Mouse (Mus musculus) liver, embryonic 14.5 days (tissue): ENCODE measurements at regions not wholly inside any gene's neighbourhood (a gene's known extent, or its start where the extent isn't known, plus 50 kb on each side); places are given as distances from the start of the nearest gene placed in this dataset.

ENCODE experiments used
- ATAC-seq: fragments of 200-750 bp; cut with Nextera tagmentation; 2 replicates; pipeline ENCODE4 v1.8.0; 2017; ENCODE audit warnings: moderate number of reproducible peaks, mild to moderate bottlenecking, moderate library complexity; ENCODE audit not compliant: insufficient read depth
- DNase-seq, 3 experiments: peaks; one replicate each; pipeline ENCODE4 v3.0.0-alpha.2; 2012 to 2013; ENCODE audit warnings: low read depth in 3 of 3, low spot score in 3 of 3
- H3K27ac ChIP-seq: fragments of 300-500 bp; sonication (generic); 2 replicates; pipeline ENCODE4 v1.5.1; 2014; ENCODE audit warnings: moderate library complexity, mild to moderate bottlenecking, control low read depth, inconsistent platforms
- H3K27me3 ChIP-seq: fragments of 300-500 bp; sonication (generic); 2 replicates; pipeline ENCODE4 v1.6.1; 2014; ENCODE audit warnings: mild to moderate bottlenecking, low read length, moderate library complexity; ENCODE audit not compliant: control insufficient read depth, insufficient read depth
- H3K36me3 ChIP-seq: fragments of 300-500 bp; sonication (generic); replicated peaks from 2 replicates; pipeline ENCODE4 v1.6.1; 2014; ENCODE audit warnings: low read depth; ENCODE audit not compliant: control insufficient read depth, insufficient read depth
- H3K4me1 ChIP-seq, 2 experiments: fragments of 200-500 bp in 1 of 2; fragments of 300-500 bp in 1 of 2; sonication (generic) in 1 of 2; replicated peaks; 2 replicates each; pipeline ENCODE4 v1.6.1; 2012 to 2014; ENCODE audit warnings: antibody characterized with exemption in 1 of 2, inconsistent platforms in 1 of 2, low read length in 1 of 2; ENCODE audit not compliant: control insufficient read depth in 2 of 2, insufficient read depth in 2 of 2
- H3K4me2 ChIP-seq: fragments of 300-500 bp; sonication (generic); 2 replicates; pipeline ENCODE4 v1.6.1; 2014; ENCODE audit warnings: low read depth, mild to moderate bottlenecking, control low read depth, moderate library complexity
- H3K4me3 ChIP-seq, 2 experiments: fragments of 200-500 bp in 1 of 2; fragments of 300-500 bp in 1 of 2; sonication (generic) in 1 of 2; 2 replicates each; pipeline ENCODE4 v1.5.1; 2012 to 2014; ENCODE audit warnings: low read depth in 2 of 2, low read length in 2 of 2, mild to moderate bottlenecking in 2 of 2, control low read depth in 1 of 2, inconsistent platforms in 1 of 2, moderate library complexity in 1 of 2; ENCODE audit not compliant: insufficient read depth in 1 of 2
- H3K9ac ChIP-seq: fragments of 300-500 bp; sonication (generic); replicated peaks from 2 replicates; pipeline ENCODE4 v1.6.1; 2014; ENCODE audit warnings: mild to moderate bottlenecking, control low read depth, moderate library complexity
- H3K9me3 ChIP-seq: fragments of 300-500 bp; sonication (generic); 2 replicates; pipeline ENCODE4 v1.6.1; 2016; ENCODE audit warnings: low read length, mixed read lengths; ENCODE audit not compliant: control insufficient read depth
- CTCF ChIP-seq: IDR thresholded peaks from 2 replicates; pipeline ENCODE4 v1.5.1; 2016; ENCODE audit warnings: antibody characterized with exemption, low read depth, control low read depth
- EP300 ChIP-seq: IDR thresholded peaks from 2 replicates; pipeline ENCODE4 v1.6.1; 2016; ENCODE audit warnings: antibody characterized with exemption, low read depth
- WGBS: fragments of 180-500 bp; shearing (Covaris S2); extraction: QIAGEN DNeasy Blood & Tissue Kit; methylation state at CpG from one replicate; pipeline ENCODE4 v1.1.7; 2014; ENCODE audit not compliant: insufficient replicate concordance; 5-methylcytosine and 5-hydroxymethylcytosine counted together

- Histone ChIP-seq H3K4me2 (no peak overlapping the region), H3K27me3 (no peaks in the 10 kb centered on the region), H3K4me1 (no peaks in the 10 kb centered on the region), H3K27ac (no peak overlapping the region), H3K9ac (no peak overlapping the region), H3K36me3 (no peaks in the 10 kb centered on the region), H3K4me3 (no peak overlapping the region), H3K9me3 (no peaks in the 10 kb centered on the region)
- no peak for TF ChIP-seq EP300
- no peak for TF ChIP-seq CTCF
- 51% methylated on average over 3 of the region's 3 CpGs for WGBS
- DNase-seq: no peak
- no peak for ATAC-seq
Observed at GRCm38 (mm10) chr3:151020014-151020413, 417.7 kb upstream of the Adgrl4 start.

GRCm38 (mm10) chr3:151057491-151057890, 380.2 kb upstream of the Adgrl4 start:
- Histone ChIP-seq H3K27me3 (no peaks in the 10 kb centered on the region), H3K4me3 (no peak overlapping the region), H3K9me3 (no peaks in the 10 kb centered on the region), H3K4me1 (no peaks in the 10 kb centered on the region), H3K9ac (no peak overlapping the region), H3K36me3 (no peaks in the 10 kb centered on the region), H3K4me2 (no peak overlapping the region), H3K27ac (no peak overlapping the region)
- no peak for ATAC-seq
- TF ChIP-seq EP300 (no peak), CTCF (no peak)
- no peak for DNase-seq
- WGBS: 64% methylated on average over 3 of the region's 3 CpGs

- DNase-seq (no peak), ATAC-seq (no peak)
- no peaks in the 10 kb centered on the region for H3K27me3 ChIP-seq
- H3K36me3 ChIP-seq: no peaks in the 10 kb centered on the region
- no peaks in the 10 kb centered on the region for H3K4me1 ChIP-seq
- H3K9ac ChIP-seq: no peak overlapping the region
- TF ChIP-seq CTCF (no peak), EP300 (no peak)
- H3K4me3 ChIP-seq: no peak overlapping the region
- no peaks in the 10 kb centered on the region for H3K9me3 ChIP-seq
- no peak overlapping the region for H3K27ac ChIP-seq
- H3K4me2 ChIP-seq: no peak overlapping the region
Observed at GRCm38 (mm10) chr3:151072322-151072721, 365.4 kb upstream of the Adgrl4 start.

GRCm38 (mm10) chr3:151116831-151117230, 320.9 kb upstream of the Adgrl4 start:
- H3K36me3 ChIP-seq: no peaks in the 10 kb centered on the region
- no peak overlapping the region for H3K27ac ChIP-seq
- no peak overlapping the region for H3K9ac ChIP-seq
- TF ChIP-seq EP300: no peak
- TF ChIP-seq CTCF: no peak
- ATAC-seq (no peak), DNase-seq (no peak)
- H3K27me3 ChIP-seq: no peaks in the 10 kb centered on the region
- no peak overlapping the region for H3K4me2 ChIP-seq
- no peaks in the 10 kb centered on the region for H3K4me1 ChIP-seq
- no peaks in the 10 kb centered on the region for H3K9me3 ChIP-seq
- WGBS: 41% methylated on average over 3 of the region's 3 CpGs
- no peak overlapping the region for H3K4me3 ChIP-seq

GRCm38 (mm10) chr3:151117583-151118041, 320.1 kb upstream of the Adgrl4 start:
- H3K27ac ChIP-seq: no peak overlapping the region
- 52% methylated on average over 3 of the region's 3 CpGs for WGBS
- no peak overlapping the region for H3K9ac ChIP-seq
- H3K4me2 ChIP-seq: no peak overlapping the region
- ATAC-seq (no peak), DNase-seq (no peak)
- no peaks in the 10 kb centered on the region for H3K27me3 ChIP-seq
- no peak for TF ChIP-seq CTCF
- TF ChIP-seq EP300: no peak
- no peaks in the 10 kb centered on the region for H3K9me3 ChIP-seq
- H3K4me1 ChIP-seq: no peaks in the 10 kb centered on the region
- no peaks in the 10 kb centered on the region for H3K36me3 ChIP-seq
- no peak overlapping the region for H3K4me3 ChIP-seq
